Mouse (Mus musculus): ENCODE results near the gene Prkce. TPM values are rescaled to one million over a fixed set of nuclear protein-coding genes. Genes with fewer than 3 reads are reported as not detected.

The Prkce gene
- polyA plus RNA-seq, 1 experiment from 2014 or later, result 6.3 TPM

DNA sequence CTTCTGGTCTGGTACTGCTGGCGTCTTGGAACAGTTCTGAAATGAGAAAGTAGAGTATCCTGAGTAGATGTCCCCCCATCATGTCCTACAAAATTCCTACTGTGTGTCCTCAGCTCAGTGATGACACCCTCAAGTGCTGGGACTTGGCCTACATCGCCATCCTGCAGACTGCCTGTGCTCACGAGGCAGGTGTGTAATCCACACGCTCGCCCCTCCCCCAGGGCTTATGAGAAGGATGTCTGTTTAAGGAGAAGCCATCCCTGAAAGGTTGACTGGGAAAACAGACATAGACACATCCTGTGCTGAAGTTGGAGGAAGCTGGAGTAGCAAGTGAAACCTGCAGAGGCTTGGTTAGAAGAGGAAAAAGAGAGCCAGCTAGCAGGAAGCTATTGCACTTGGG is 422.1 kb downstream of the Prkce start:
- no peak for ATAC-seq (ENCODE audit: insufficient read depth, low FRiP score, low read depth)
- Histone ChIP-seq H3K27ac (no peak overlapping the region), H3K9me3 (no peaks in the 10 kb centered on the region), H3K36me3 (no peaks in the 10 kb centered on the region), H3K9ac (no peak overlapping the region), H3K27me3 (replicated peaks) (no peaks in the 10 kb centered on the region), H3K4me1 (no peaks in the 10 kb centered on the region), H3K4me3 (replicated peaks) (no peak overlapping the region), H3K4me2 (no peak overlapping the region)
- 87% methylated on average over 5 of the region's 5 CpGs for WGBS

- ATAC-seq (ENCODE audit: insufficient read depth, low FRiP score, low read depth), result no peak
- H3K9ac ChIP-seq, result no peak overlapping the region
- H3K4me1 ChIP-seq, result no peaks in the 10 kb centered on the region
- WGBS, result 85% methylated on average over 10 of the region's 10 CpGs
- no peak overlapping the region for H3K27ac ChIP-seq
- H3K4me2 ChIP-seq, result no peak overlapping the region
- H3K4me3 ChIP-seq (replicated peaks), result no peak overlapping the region
- no peaks in the 10 kb centered on the region for H3K9me3 ChIP-seq
- no peaks in the 10 kb centered on the region for H3K27me3 ChIP-seq (replicated peaks)
- no peaks in the 10 kb centered on the region for H3K36me3 ChIP-seq
Observed at GRCm38 (mm10) chr17:86591241-86591640, 423.7 kb downstream of the Prkce start.

DNA sequence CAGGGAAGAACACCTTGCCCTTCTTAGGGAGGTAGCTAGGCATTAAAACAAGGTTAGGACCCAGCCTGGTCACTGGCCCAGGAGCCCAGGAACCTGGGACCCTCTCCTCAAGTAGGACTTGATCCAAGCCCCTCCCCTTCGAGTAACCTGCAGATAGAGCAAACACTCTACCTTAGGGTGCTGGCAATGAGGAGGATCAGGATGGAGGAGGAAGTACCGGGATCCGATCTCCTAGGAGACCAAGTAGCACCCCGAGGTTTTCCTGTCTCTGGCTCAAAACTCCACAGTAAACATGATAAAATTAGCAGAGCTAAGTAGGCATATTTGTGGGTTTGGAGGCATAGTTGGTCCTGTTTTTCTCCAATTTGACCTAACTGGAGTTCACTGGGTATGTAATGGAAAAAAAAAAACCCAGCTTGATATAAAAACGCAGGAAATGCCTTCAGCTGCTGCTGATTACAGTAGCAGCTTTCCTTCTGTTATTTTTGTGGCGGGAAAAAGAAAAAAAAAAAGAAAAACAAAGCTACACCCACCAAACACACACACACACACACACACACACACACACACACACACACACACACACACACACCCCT is 425.5 kb downstream of the Prkce start:
- H3K36me3 ChIP-seq, result no peaks in the 10 kb centered on the region
- H3K27ac ChIP-seq, result no peak overlapping the region
- WGBS, result 54% methylated on average over 5 of the region's 6 CpGs

GRCm38 (mm10) chr17:86595526-86595925 is 427.9 kb downstream of the Prkce start:
- Histone ChIP-seq H3K9me3 (no peaks in the 10 kb centered on the region), H3K27ac (no peak overlapping the region)

More for the DNA sequence above, 425.5 kb downstream of the Prkce start:
- Histone ChIP-seq H3K4me3 (replicated peaks) (no peak overlapping the region), H3K4me2 (no peak overlapping the region), H3K9ac (no peak overlapping the region), H3K27me3 (replicated peaks) (no peaks in the 10 kb centered on the region), H3K9me3 (no peaks in the 10 kb centered on the region), H3K4me1 (no peaks in the 10 kb centered on the region)
- ATAC-seq (ENCODE audit: insufficient read depth, low FRiP score, low read depth), result no peak

DNA sequence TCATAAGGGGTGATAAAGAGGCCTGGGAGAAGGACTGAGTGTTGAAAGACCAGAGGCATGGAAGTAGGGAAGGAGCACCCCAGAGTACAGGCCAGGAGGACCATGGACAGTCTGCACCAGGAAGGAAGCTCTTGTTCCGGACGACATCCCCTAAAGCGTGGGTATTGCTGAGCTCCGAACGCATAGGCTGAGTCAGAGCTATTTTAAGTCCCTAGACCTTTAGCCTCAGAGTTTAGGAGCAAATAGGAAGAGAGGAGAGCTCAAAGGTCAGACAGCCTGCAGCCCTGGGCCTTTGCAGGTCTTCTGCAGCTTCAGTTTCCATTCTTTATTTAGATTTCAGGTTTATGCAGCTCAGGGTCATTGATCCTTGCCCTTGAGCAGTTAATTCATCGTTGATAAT is 433.5 kb downstream of the Prkce start:
- H3K9ac ChIP-seq, result no peak overlapping the region
- 58% methylated on average over 6 of the region's 6 CpGs for WGBS
- ATAC-seq (ENCODE audit: insufficient read depth, low FRiP score, low read depth), result peak; percentile 50; the same call in 1 of the 2 replicates

More at GRCm38 (mm10) chr17:86595526-86595925, 427.9 kb downstream of the Prkce start:
- Histone ChIP-seq H3K36me3 (no peaks in the 10 kb centered on the region), H3K4me3 (replicated peaks) (no peak overlapping the region), H3K27me3 (replicated peaks) (no peaks in the 10 kb centered on the region), H3K4me2 (no peak overlapping the region), H3K9ac (no peak overlapping the region), H3K4me1 (no peaks in the 10 kb centered on the region)
- no peak for ATAC-seq (ENCODE audit: insufficient read depth, low FRiP score, low read depth)
- WGBS, result 66% methylated on average over 9 of the region's 9 CpGs

DNA sequence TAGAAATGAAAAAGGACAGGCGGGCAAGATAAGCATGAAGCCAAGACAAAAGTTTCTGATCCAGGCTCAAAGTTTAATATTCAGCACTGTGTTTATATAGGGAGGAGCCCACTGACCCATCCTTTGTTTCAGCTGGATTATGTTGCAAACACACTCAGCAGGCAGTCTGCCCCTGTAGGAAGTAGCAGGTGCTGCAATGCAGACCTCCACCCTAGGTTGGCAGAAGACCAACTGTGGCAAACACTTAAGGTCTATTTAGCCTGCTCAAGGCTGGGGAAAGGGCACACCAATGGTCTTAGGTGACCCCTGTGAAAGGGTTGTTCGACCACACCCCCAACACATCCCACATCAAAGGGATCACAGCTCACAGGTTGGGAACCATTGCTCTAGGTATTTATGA is 434.3 kb downstream of the Prkce start:
- Histone ChIP-seq H3K4me1 (no peaks in the 10 kb centered on the region), H3K27me3 (replicated peaks) (no peaks in the 10 kb centered on the region), H3K9me3 (no peaks in the 10 kb centered on the region), H3K9ac (no peak overlapping the region), H3K27ac (no peak overlapping the region), H3K36me3 (no peaks in the 10 kb centered on the region), H3K4me2 (no peak overlapping the region), H3K4me3 (replicated peaks) (no peak overlapping the region)
- ATAC-seq (ENCODE audit: insufficient read depth, low FRiP score, low read depth), result no peak
- WGBS, result 82% methylated on average over 2 of the region's 2 CpGs

More for the DNA sequence above, 433.5 kb downstream of the Prkce start:
- Histone ChIP-seq H3K27me3 (replicated peaks) (no peaks in the 10 kb centered on the region), H3K36me3 (no peaks in the 10 kb centered on the region), H3K9me3 (no peaks in the 10 kb centered on the region), H3K4me2 (no peak overlapping the region), H3K4me3 (replicated peaks) (no peak overlapping the region), H3K4me1 (no peaks in the 10 kb centered on the region), H3K27ac (no peak overlapping the region)

DNA sequence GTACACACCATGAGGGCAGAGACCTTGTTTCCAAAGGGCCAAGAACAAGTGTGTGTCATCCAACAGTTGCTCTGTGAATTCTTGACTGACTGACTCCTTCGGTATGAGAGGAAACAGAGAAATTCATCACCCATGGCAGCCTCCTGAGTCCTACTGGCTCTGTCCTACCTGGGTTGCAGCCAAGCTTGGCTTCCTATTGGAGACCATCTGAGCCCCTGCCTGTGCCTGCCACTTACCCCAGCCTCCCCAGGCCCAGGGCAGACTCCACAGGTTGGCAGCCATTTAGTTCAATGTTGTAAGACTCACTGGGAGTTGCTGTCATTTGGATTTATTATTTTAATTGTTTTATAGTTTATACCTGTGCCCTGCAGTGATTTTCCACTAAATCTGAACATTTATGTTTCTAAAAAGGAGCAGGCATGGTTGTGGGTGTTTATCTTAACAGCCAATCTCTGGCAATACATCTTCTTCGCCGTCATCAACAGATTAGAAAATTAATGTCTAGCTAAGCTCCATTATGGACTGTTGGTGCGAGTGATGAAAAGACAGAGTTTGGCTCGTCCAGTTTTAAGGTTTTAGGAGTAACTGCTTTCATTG is 436.4 kb downstream of the Prkce start:
- Histone ChIP-seq H3K9ac (no peak overlapping the region), H3K27me3 (replicated peaks) (no peaks in the 10 kb centered on the region), H3K4me3 (replicated peaks) (no peak overlapping the region), H3K4me1 (no peaks in the 10 kb centered on the region), H3K36me3 (no peaks in the 10 kb centered on the region), H3K27ac (no peak overlapping the region), H3K9me3 (no peaks in the 10 kb centered on the region), H3K4me2 (no peak overlapping the region)
- no peak for ATAC-seq (ENCODE audit: insufficient read depth, low FRiP score, low read depth)
- WGBS, result 56% methylated on average over 5 of the region's 5 CpGs

GRCm38 (mm10) chr17:86607981-86608380 is 440.4 kb downstream of the Prkce start:
- ATAC-seq (ENCODE audit: insufficient read depth, low FRiP score, low read depth), result no peak

DNA sequence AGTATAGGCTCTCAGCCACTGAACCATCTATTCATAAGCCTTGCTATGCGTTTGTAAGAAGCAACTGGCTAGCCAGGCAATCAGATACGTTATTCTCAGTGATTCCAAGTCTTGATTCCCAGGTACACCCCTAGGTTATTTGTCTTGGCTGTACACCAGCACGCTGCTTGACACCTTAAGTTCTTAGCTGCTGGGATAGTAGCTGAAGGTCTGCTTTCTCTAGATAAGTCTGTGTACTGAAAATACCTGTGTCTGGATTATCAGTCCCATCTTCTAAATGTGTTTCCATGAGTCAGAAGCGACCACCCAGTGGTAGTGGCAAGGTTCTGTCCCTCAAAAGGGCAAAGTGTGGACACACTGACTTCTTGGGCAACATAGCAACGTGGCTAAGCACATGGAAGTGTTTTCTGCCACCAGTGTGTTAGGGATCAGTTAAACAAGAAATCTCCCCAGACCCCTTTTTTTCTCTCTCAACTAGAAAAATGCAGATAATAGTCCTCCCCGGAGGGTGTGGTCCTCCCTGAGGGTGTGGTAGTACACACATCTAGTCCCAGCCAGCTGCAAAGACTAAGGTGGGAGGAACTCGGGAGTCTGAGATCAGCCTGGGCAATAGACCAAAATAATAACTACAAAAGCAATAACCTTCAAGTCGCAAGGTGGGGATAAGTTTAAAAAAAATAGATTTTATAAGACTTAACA is 442.8 kb downstream of the Prkce start:
- Histone ChIP-seq H3K9ac (no peak overlapping the region), H3K9me3 (no peaks in the 10 kb centered on the region), H3K27me3 (replicated peaks) (no peaks in the 10 kb centered on the region), H3K4me2 (no peak overlapping the region), H3K36me3 (no peaks in the 10 kb centered on the region), H3K4me3 (replicated peaks) (no peak overlapping the region), H3K27ac (no peak overlapping the region), H3K4me1 (no peaks in the 10 kb centered on the region)
- no peak for ATAC-seq (ENCODE audit: insufficient read depth, low FRiP score, low read depth)
- WGBS, result 61% methylated on average over 8 of the region's 8 CpGs

More at GRCm38 (mm10) chr17:86607981-86608380, 440.4 kb downstream of the Prkce start:
- no peaks in the 10 kb centered on the region for H3K36me3 ChIP-seq
- H3K4me1 ChIP-seq, result no peaks in the 10 kb centered on the region
- H3K27me3 ChIP-seq (replicated peaks), result no peaks in the 10 kb centered on the region
- H3K4me3 ChIP-seq (replicated peaks), result no peak overlapping the region
- 83% methylated on average over 4 of the region's 4 CpGs for WGBS
- no peak overlapping the region for H3K4me2 ChIP-seq
- H3K9me3 ChIP-seq, result no peaks in the 10 kb centered on the region
- H3K9ac ChIP-seq, result no peak overlapping the region
- no peak overlapping the region for H3K27ac ChIP-seq

GRCm38 (mm10) chr17:86611772-86612171 is 444.2 kb downstream of the Prkce start:
- no peak overlapping the region for H3K4me3 ChIP-seq (replicated peaks)
- no peak overlapping the region for H3K4me2 ChIP-seq
- WGBS, result 50% methylated on average over 5 of the region's 5 CpGs
- H3K27ac ChIP-seq, result no peak overlapping the region
- ATAC-seq (ENCODE audit: insufficient read depth, low FRiP score, low read depth), result no peak
- H3K27me3 ChIP-seq (replicated peaks), result no peaks in the 10 kb centered on the region
- H3K9me3 ChIP-seq, result no peaks in the 10 kb centered on the region
- no peaks in the 10 kb centered on the region for H3K36me3 ChIP-seq
- H3K4me1 ChIP-seq, result no peaks in the 10 kb centered on the region
- H3K9ac ChIP-seq, result no peak overlapping the region

DNA sequence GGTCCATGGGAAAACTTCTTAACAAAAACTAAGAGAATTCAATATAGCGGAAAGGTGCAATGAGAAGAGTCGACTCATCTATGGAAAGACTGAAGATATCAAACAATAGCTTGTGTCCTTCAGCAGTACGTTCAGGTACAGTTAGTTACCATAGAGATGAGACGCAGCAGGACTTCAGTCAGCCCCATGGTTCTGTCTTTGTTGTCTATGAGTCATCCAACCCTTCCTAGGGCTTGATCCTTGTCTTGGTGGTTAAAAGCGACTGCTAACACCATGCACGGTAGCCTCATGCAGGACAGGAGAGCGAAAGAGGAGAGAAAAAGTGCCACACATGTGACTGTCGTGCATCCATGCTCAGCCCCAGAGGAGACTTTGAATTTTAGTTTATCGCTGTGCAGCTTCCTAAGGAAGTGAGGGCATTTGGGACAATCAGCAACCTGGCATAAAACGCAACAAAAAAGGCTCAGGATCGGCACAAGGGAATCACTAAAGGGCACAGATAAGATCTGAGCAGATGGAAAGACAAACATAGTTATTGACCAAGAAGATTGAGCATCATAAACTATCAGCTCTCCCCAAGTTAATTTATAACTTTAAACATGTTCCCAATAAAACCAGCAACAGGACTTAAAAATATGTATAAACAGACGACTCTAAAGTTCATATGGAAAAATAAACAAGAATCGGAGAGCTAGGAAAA is 448.2 kb downstream of the Prkce start:
- Histone ChIP-seq H3K27ac (no peak overlapping the region), H3K4me2 (no peak overlapping the region), H3K4me3 (replicated peaks) (no peak overlapping the region), H3K4me1 (peaks cover 3% of the 10 kb centered on the region; the same call in 1 of the 2 replicates), H3K9ac (no peak overlapping the region), H3K36me3 (no peaks in the 10 kb centered on the region), H3K27me3 (replicated peaks) (no peaks in the 10 kb centered on the region), H3K9me3 (no peaks in the 10 kb centered on the region)
- ATAC-seq (ENCODE audit: insufficient read depth, low FRiP score, low read depth), result no peak
- WGBS, result 63% methylated on average over 13 of the region's 13 CpGs

Measured in stomach, embryonic 15.5 days (tissue).